Mouse (Mus musculus): ENCODE measurements around the gene Egflam. TPM values are rescaled to one million over a fixed set of nuclear protein-coding genes. Genes with fewer than 3 reads are reported as not detected.

Egflam gene
- polyA plus RNA-seq (2012; rRNA removed; ENCODE audit: low replicate concordance) = 1.1 and 3.1 TPM in 2 replicates

GRCm38 (mm10) chr15:7397818-7398608, at the start of gene Egflam:
Egflam (minus strand) TSS chr15:7398395.

All from duodenum, adult 2 months (tissue).